Mouse (Mus musculus): ENCODE results near the gene Gm20388. TPM values are rescaled to one million over a fixed set of nuclear protein-coding genes. Genes with fewer than 3 reads are reported as not detected.

Gm20388 gene
- polyA plus RNA-seq, 1 experiment from 2014 or later, result not detected

DNA sequence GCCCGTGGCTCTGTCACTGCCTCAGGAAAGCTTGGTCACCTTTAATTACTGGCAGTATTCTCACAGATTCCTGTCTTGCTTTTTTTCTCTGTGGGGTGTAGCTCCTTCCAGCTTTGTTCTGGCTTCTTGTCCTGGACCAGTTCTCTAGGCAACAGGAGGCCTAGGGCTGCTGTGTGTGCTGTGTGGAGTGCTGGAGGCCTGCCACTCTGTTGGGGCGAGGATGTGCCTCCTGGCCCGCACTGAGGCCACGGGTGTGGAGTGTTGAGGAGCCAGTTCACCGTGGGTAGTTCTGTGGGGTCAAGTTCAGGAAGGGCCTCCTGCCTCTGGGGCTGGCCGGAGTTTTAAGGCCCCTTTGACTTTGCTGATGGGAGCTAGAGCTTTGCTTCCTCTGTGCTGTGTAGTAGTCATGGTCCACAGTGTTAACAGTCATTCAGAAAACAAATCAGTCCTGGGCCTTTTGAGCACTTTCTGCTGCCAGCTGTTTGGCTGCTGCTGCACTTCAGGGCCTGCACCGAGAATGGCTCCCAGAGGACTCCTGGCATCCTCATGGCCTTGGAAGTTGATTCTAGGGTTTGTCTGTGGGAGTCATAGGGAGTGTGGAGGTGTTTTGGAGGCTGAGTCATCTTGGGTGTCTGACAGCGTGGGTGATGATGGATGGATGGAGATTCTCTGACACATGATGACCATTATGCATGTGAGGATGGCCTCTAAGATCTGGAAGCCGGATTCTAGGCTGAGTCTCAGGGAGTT is 2080.0 kb downstream of the Gm20388 start:
- 73% methylated on average over 9 of the region's 9 CpGs for WGBS
- Histone ChIP-seq H3K4me3 (ENCODE audit: low read length) (no peak overlapping the region), H3K4me2 (ENCODE audit: low read depth, low read length) (no peak overlapping the region), H3K9ac (ENCODE audit: low read length) (no peak overlapping the region), H3K27me3 (ENCODE audit: control insufficient read depth, insufficient read depth, low read depth, low read length) (no peaks in the 10 kb centered on the region), H3K9me3 (ENCODE audit: control insufficient read depth, low read length) (no peaks in the 10 kb centered on the region), H3K36me3 (ENCODE audit: control insufficient read depth, insufficient read depth, low read length) (peaks cover 16% of the 10 kb centered on the region), H3K4me1 (replicated peaks; ENCODE audit: control insufficient read depth, insufficient read depth, low read length) (no peaks in the 10 kb centered on the region), H3K27ac (ENCODE audit: low read length) (no peak overlapping the region)
- no peak for ATAC-seq (ENCODE audit: low read depth)

DNA sequence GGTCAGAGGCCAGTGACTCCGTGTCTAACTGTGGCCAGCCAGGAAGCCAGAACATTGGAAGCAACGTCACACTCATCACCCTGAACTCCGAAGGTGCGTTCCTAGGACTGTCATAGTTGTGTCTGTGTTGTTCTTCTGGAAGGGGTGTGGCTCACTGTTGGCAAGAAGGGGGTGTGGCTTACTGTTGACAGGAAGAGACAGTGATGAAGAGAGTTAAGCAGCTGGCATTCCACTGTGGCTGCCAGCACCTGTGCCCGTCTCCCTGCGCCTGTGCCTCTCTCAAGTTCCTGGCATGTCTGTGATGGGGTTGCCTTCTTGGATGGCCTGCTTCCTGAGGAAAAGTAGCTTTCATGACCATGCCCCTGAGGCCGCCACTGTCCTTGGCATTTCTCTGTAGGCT is 2081.0 kb downstream of the Gm20388 start:
- no peak overlapping the region for H3K9ac ChIP-seq (ENCODE audit: low read length)
- H3K27me3 ChIP-seq (ENCODE audit: control insufficient read depth, insufficient read depth, low read depth, low read length), result no peaks in the 10 kb centered on the region
- H3K9me3 ChIP-seq (ENCODE audit: control insufficient read depth, low read length), result no peaks in the 10 kb centered on the region
- H3K4me2 ChIP-seq (ENCODE audit: low read depth, low read length), result no peak overlapping the region
- 83% methylated on average over 7 of the region's 7 CpGs for WGBS
- H3K4me3 ChIP-seq (ENCODE audit: low read length), result no peak overlapping the region
- no peaks in the 10 kb centered on the region for H3K4me1 ChIP-seq (replicated peaks; ENCODE audit: control insufficient read depth, insufficient read depth, low read length)
- no peak for ATAC-seq (ENCODE audit: low read depth)
- no peak overlapping the region for H3K27ac ChIP-seq (ENCODE audit: low read length)
- peaks cover 16% of the 10 kb centered on the region for H3K36me3 ChIP-seq (ENCODE audit: control insufficient read depth, insufficient read depth, low read length)

DNA sequence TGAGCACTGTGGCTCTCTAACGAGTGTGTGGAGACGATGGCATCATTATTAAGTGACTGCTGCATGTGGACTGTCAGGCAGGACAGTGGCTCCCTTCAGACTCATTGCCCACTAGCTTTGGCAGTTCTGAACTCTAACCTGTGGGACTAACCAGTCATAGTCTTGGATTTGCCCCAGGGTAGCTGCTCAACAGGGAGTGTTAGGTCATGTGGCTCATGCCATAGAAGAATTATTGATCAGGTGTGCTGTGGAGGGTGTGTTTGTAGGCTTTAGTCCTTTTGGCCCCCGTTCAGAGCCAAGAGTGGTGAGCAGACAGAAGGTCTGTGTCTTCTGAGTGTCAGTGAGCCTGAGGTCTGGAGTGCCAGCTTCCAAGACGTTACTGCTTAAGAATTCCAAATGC is 2082.3 kb downstream of the Gm20388 start:
- 71% methylated on average over 4 of the region's 4 CpGs for WGBS

GRCm38 (mm10) chr8:121995112-121995511 is 2084.5 kb downstream of the Gm20388 start:
- Histone ChIP-seq H3K27ac (ENCODE audit: low read length) (no peak overlapping the region), H3K4me3 (ENCODE audit: low read length) (no peak overlapping the region), H3K36me3 (ENCODE audit: control insufficient read depth, insufficient read depth, low read length) (peaks cover 20% of the 10 kb centered on the region), H3K27me3 (ENCODE audit: control insufficient read depth, insufficient read depth, low read depth, low read length) (no peaks in the 10 kb centered on the region), H3K4me1 (replicated peaks; ENCODE audit: control insufficient read depth, insufficient read depth, low read length) (no peaks in the 10 kb centered on the region), H3K4me2 (ENCODE audit: low read depth, low read length) (no peak overlapping the region), H3K9me3 (ENCODE audit: control insufficient read depth, low read length) (no peaks in the 10 kb centered on the region), H3K9ac (ENCODE audit: low read length) (no peak overlapping the region)
- ATAC-seq (ENCODE audit: low read depth), result no peak
- 77% methylated on average over 4 of the region's 4 CpGs for WGBS

More for the DNA sequence above, 2082.3 kb downstream of the Gm20388 start:
- H3K9ac ChIP-seq (ENCODE audit: low read length), result no peak overlapping the region
- no peak for ATAC-seq (ENCODE audit: low read depth)
- no peaks in the 10 kb centered on the region for H3K4me1 ChIP-seq (replicated peaks; ENCODE audit: control insufficient read depth, insufficient read depth, low read length)
- no peaks in the 10 kb centered on the region for H3K9me3 ChIP-seq (ENCODE audit: control insufficient read depth, low read length)
- peaks cover 22% of the 10 kb centered on the region for H3K36me3 ChIP-seq (ENCODE audit: control insufficient read depth, insufficient read depth, low read length)
- H3K4me3 ChIP-seq (ENCODE audit: low read length), result no peak overlapping the region
- no peak overlapping the region for H3K4me2 ChIP-seq (ENCODE audit: low read depth, low read length)
- H3K27me3 ChIP-seq (ENCODE audit: control insufficient read depth, insufficient read depth, low read depth, low read length), result no peaks in the 10 kb centered on the region
- H3K27ac ChIP-seq (ENCODE audit: low read length), result no peak overlapping the region

- no peaks in the 10 kb centered on the region for H3K4me1 ChIP-seq (replicated peaks; ENCODE audit: control insufficient read depth, insufficient read depth, low read length)
- 83% methylated on average over 3 of the region's 3 CpGs for WGBS
- H3K9me3 ChIP-seq (ENCODE audit: control insufficient read depth, low read length), result no peaks in the 10 kb centered on the region
- no peak overlapping the region for H3K4me2 ChIP-seq (ENCODE audit: low read depth, low read length)
- peaks cover 20% of the 10 kb centered on the region for H3K36me3 ChIP-seq (ENCODE audit: control insufficient read depth, insufficient read depth, low read length)
- no peak overlapping the region for H3K27ac ChIP-seq (ENCODE audit: low read length)
- H3K4me3 ChIP-seq (ENCODE audit: low read length), result no peak overlapping the region
- H3K27me3 ChIP-seq (ENCODE audit: control insufficient read depth, insufficient read depth, low read depth, low read length), result no peaks in the 10 kb centered on the region
- no peak for ATAC-seq (ENCODE audit: low read depth)
- H3K9ac ChIP-seq (ENCODE audit: low read length), result no peak overlapping the region
Observed at GRCm38 (mm10) chr8:121995895-121996294, 2085.3 kb downstream of the Gm20388 start.

DNA sequence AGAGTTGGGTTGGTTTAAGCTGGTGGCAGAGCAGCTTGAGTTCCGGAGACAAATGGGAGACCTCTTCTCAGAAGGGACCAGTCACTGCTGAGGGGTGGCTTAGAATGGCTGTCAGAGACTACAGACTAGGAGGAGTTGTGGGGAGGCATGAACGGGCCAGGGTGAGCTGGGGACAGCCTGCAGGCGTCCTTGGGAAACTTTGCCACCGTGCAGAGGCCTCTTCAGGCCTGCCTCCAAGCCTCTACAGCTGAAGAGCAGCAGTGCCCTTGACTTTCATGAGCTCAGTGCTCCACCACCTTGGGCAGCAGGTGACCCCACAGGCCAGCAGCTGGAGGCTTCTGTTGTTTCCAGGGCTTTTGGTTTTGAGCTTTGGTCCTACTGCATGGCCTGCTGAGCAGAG is 2088.0 kb downstream of the Gm20388 start:
- no peak overlapping the region for H3K4me3 ChIP-seq (ENCODE audit: low read length)
- no peaks in the 10 kb centered on the region for H3K9me3 ChIP-seq (ENCODE audit: control insufficient read depth, low read length)
- H3K27ac ChIP-seq (ENCODE audit: low read length), result no peak overlapping the region
- no peak for ATAC-seq (ENCODE audit: low read depth)
- no peaks in the 10 kb centered on the region for H3K27me3 ChIP-seq (ENCODE audit: control insufficient read depth, insufficient read depth, low read depth, low read length)
- WGBS, result 76% methylated on average over 4 of the region's 4 CpGs
- H3K4me2 ChIP-seq (ENCODE audit: low read depth, low read length), result no peak overlapping the region
- H3K36me3 ChIP-seq (ENCODE audit: control insufficient read depth, insufficient read depth, low read length), result peaks cover 29% of the 10 kb centered on the region
- no peak overlapping the region for H3K9ac ChIP-seq (ENCODE audit: low read length)
- no peaks in the 10 kb centered on the region for H3K4me1 ChIP-seq (replicated peaks; ENCODE audit: control insufficient read depth, insufficient read depth, low read length)

GRCm38 (mm10) chr8:121999211-121999610 is 2088.6 kb downstream of the Gm20388 start:
- ATAC-seq (ENCODE audit: low read depth), result no peak
- H3K36me3 ChIP-seq (ENCODE audit: control insufficient read depth, insufficient read depth, low read length), result peaks cover 29% of the 10 kb centered on the region
- no peak overlapping the region for H3K27ac ChIP-seq (ENCODE audit: low read length)
- H3K4me3 ChIP-seq (ENCODE audit: low read length), result no peak overlapping the region
- no peaks in the 10 kb centered on the region for H3K9me3 ChIP-seq (ENCODE audit: control insufficient read depth, low read length)
- 72% methylated on average over 5 of the region's 5 CpGs for WGBS
- no peak overlapping the region for H3K4me2 ChIP-seq (ENCODE audit: low read depth, low read length)
- H3K9ac ChIP-seq (ENCODE audit: low read length), result no peak overlapping the region
- no peaks in the 10 kb centered on the region for H3K27me3 ChIP-seq (ENCODE audit: control insufficient read depth, insufficient read depth, low read depth, low read length)
- H3K4me1 ChIP-seq (replicated peaks; ENCODE audit: control insufficient read depth, insufficient read depth, low read length), result no peaks in the 10 kb centered on the region

GRCm38 (mm10) chr8:122001339-122002115 is 2090.9 kb downstream of the Gm20388 start:
- Histone ChIP-seq H3K27me3 (ENCODE audit: control insufficient read depth, insufficient read depth, low read depth, low read length) (no peaks in the 10 kb centered on the region), H3K36me3 (ENCODE audit: control insufficient read depth, insufficient read depth, low read length) (peaks cover 26% of the 10 kb centered on the region), H3K27ac (ENCODE audit: low read length) (no peak overlapping the region), H3K9me3 (ENCODE audit: control insufficient read depth, low read length) (no peaks in the 10 kb centered on the region), H3K4me1 (replicated peaks; ENCODE audit: control insufficient read depth, insufficient read depth, low read length) (no peaks in the 10 kb centered on the region), H3K4me3 (ENCODE audit: low read length) (no peak overlapping the region), H3K9ac (ENCODE audit: low read length) (no peak overlapping the region), H3K4me2 (ENCODE audit: low read depth, low read length) (no peak overlapping the region)
- ATAC-seq (ENCODE audit: low read depth), result no peak
- WGBS, result 88% methylated on average over 15 of the region's 15 CpGs

DNA sequence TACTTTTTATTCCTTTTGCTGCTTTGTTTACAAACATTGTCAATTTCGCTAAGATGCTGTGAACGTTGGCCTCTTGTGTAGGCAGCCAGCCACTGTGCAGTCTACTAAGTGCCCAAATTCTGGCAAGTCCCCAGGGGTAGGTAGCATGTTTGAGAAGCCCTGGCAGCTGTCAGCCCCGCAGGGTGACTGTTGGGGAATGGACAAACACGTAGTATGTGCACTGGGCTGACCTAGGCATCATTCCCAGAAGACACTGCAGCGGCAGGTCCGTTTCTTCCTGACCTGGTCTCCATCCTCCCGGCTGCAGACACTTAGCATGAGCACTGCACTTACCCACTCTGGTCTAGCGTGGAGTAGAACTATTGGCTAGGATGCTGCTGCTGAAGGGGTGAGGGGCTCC is 2093.0 kb downstream of the Gm20388 start:
- no peak for ATAC-seq (ENCODE audit: low read depth)
- no peak overlapping the region for H3K4me2 ChIP-seq (ENCODE audit: low read depth, low read length)
- no peaks in the 10 kb centered on the region for H3K27me3 ChIP-seq (ENCODE audit: control insufficient read depth, insufficient read depth, low read depth, low read length)
- no peak overlapping the region for H3K9ac ChIP-seq (ENCODE audit: low read length)
- no peak overlapping the region for H3K4me3 ChIP-seq (ENCODE audit: low read length)
- H3K9me3 ChIP-seq (ENCODE audit: control insufficient read depth, low read length), result no peaks in the 10 kb centered on the region
- no peak overlapping the region for H3K27ac ChIP-seq (ENCODE audit: low read length)
- 72% methylated on average over 8 of the region's 8 CpGs for WGBS
- H3K36me3 ChIP-seq (ENCODE audit: control insufficient read depth, insufficient read depth, low read length), result peaks cover 24% of the 10 kb centered on the region
- no peaks in the 10 kb centered on the region for H3K4me1 ChIP-seq (replicated peaks; ENCODE audit: control insufficient read depth, insufficient read depth, low read length)
